Mouse (Mus musculus): ENCODE results near the gene Pld3.

Gene Pld3

GRCm38 (mm10) chr7:27576914-27577313 lies 23.9 kb upstream of the Pld3 start:
- peaks cover 77% of the 10 kb centered on the region for H3K4me1 ChIP-seq (replicated peaks; ENCODE audit: low read depth, low read length)
- no peak overlapping the region for H3K4me3 ChIP-seq (replicated peaks; ENCODE audit: low read length)
- H3K36me3 ChIP-seq (ENCODE audit: insufficient read depth, low read length): peaks cover 95% of the 10 kb centered on the region
- no peaks in the 10 kb centered on the region for H3K9me3 ChIP-seq (ENCODE audit: low read length)
- TF ChIP-seq POU5F1 (IDR thresholded peaks at IDR 0.05; ENCODE audit: borderline replicate concordance, low read length) (no peak), NANOG (IDR thresholded peaks at IDR 0.05; ENCODE audit: borderline replicate concordance, low read length) (no peak), CTCF (conservative IDR thresholded peaks at IDR 0.05; ENCODE audit: low read length) (peak; percentile 67)
- no peaks in the 10 kb centered on the region for H3K27me3 ChIP-seq (ENCODE audit: insufficient read depth, low read length)

- Histone ChIP-seq H3K4me1 (replicated peaks; ENCODE audit: low read depth, low read length) (peaks cover 78% of the 10 kb centered on the region), H3K36me3 (ENCODE audit: insufficient read depth, low read length) (peaks cover 89% of the 10 kb centered on the region), H3K4me3 (replicated peaks; ENCODE audit: low read length) (peak overlapping the region; percentile 68), H3K27me3 (ENCODE audit: insufficient read depth, low read length) (no peaks in the 10 kb centered on the region), H3K9me3 (ENCODE audit: low read length) (no peaks in the 10 kb centered on the region)
- TF ChIP-seq POU5F1 (IDR thresholded peaks at IDR 0.05; ENCODE audit: borderline replicate concordance, low read length) (no peak), NANOG (IDR thresholded peaks at IDR 0.05; ENCODE audit: borderline replicate concordance, low read length) (no peak), CTCF (conservative IDR thresholded peaks at IDR 0.05; ENCODE audit: low read length) (no peak)
Measured at GRCm38 (mm10) chr7:27574124-27574880, 21.3 kb upstream of the Pld3 start.

GRCm38 (mm10) chr7:27572133-27572532 lies 19.1 kb upstream of the Pld3 start:
- TF ChIP-seq NANOG (IDR thresholded peaks at IDR 0.05; ENCODE audit: borderline replicate concordance, low read length): no peak
- TF ChIP-seq POU5F1 (IDR thresholded peaks at IDR 0.05; ENCODE audit: borderline replicate concordance, low read length): no peak
- no peak for TF ChIP-seq CTCF (conservative IDR thresholded peaks at IDR 0.05; ENCODE audit: low read length)

GRCm38 (mm10) chr7:27569580-27570224 lies 16.7 kb upstream of the Pld3 start:
- TF ChIP-seq POU5F1 (IDR thresholded peaks at IDR 0.05; ENCODE audit: borderline replicate concordance, low read length) (no peak), NANOG (IDR thresholded peaks at IDR 0.05; ENCODE audit: borderline replicate concordance, low read length) (no peak; the same call in 1 of the 2 replicates), CTCF (conservative IDR thresholded peaks at IDR 0.05; ENCODE audit: low read length) (no peak)
- peak overlapping the region; percentile 37; the same call in 1 of the 2 replicates for H3K4me3 ChIP-seq (replicated peaks; ENCODE audit: low read length)
- no peaks in the 10 kb centered on the region for H3K9me3 ChIP-seq (ENCODE audit: low read length)
- H3K36me3 ChIP-seq (ENCODE audit: insufficient read depth, low read length): peaks cover 84% of the 10 kb centered on the region
- no peaks in the 10 kb centered on the region for H3K27me3 ChIP-seq (ENCODE audit: insufficient read depth, low read length)
- peaks cover 74% of the 10 kb centered on the region for H3K4me1 ChIP-seq (replicated peaks; ENCODE audit: low read depth, low read length)

More at GRCm38 (mm10) chr7:27572133-27572532, 19.1 kb upstream of the Pld3 start:
- Histone ChIP-seq H3K4me1 (replicated peaks; ENCODE audit: low read depth, low read length) (peaks cover 88% of the 10 kb centered on the region), H3K4me3 (replicated peaks; ENCODE audit: low read length) (peak overlapping the region; percentile 55), H3K27me3 (ENCODE audit: insufficient read depth, low read length) (no peaks in the 10 kb centered on the region), H3K9me3 (ENCODE audit: low read length) (no peaks in the 10 kb centered on the region), H3K36me3 (ENCODE audit: insufficient read depth, low read length) (peaks cover 87% of the 10 kb centered on the region)

GRCm38 (mm10) chr7:27560978-27561377 lies 8.0 kb upstream of the Pld3 start:
- Histone ChIP-seq H3K9me3 (ENCODE audit: low read length) (no peaks in the 10 kb centered on the region), H3K27me3 (ENCODE audit: insufficient read depth, low read length) (no peaks in the 10 kb centered on the region), H3K4me3 (replicated peaks; ENCODE audit: low read length) (peak overlapping the region; percentile 24), H3K36me3 (ENCODE audit: insufficient read depth, low read length) (peaks cover 84% of the 10 kb centered on the region), H3K4me1 (replicated peaks; ENCODE audit: low read depth, low read length) (peaks cover 73% of the 10 kb centered on the region)
- TF ChIP-seq CTCF (conservative IDR thresholded peaks at IDR 0.05; ENCODE audit: low read length): no peak
- TF ChIP-seq NANOG (IDR thresholded peaks at IDR 0.05; ENCODE audit: borderline replicate concordance, low read length): no peak
- TF ChIP-seq POU5F1 (IDR thresholded peaks at IDR 0.05; ENCODE audit: borderline replicate concordance, low read length): no peak

GRCm38 (mm10) chr7:27560291-27560887 lies 7.4 kb upstream of the Pld3 start:
- Histone ChIP-seq H3K4me3 (replicated peaks; ENCODE audit: low read length) (peak overlapping the region; percentile 5; the same call in 1 of the 2 replicates), H3K27me3 (ENCODE audit: insufficient read depth, low read length) (no peaks in the 10 kb centered on the region), H3K9me3 (ENCODE audit: low read length) (no peaks in the 10 kb centered on the region), H3K4me1 (replicated peaks; ENCODE audit: low read depth, low read length) (peaks cover 76% of the 10 kb centered on the region), H3K36me3 (ENCODE audit: insufficient read depth, low read length) (peaks cover 84% of the 10 kb centered on the region)
- TF ChIP-seq CTCF (conservative IDR thresholded peaks at IDR 0.05; ENCODE audit: low read length): no peak
- no peak for TF ChIP-seq POU5F1 (IDR thresholded peaks at IDR 0.05; ENCODE audit: borderline replicate concordance, low read length)
- no peak for TF ChIP-seq NANOG (IDR thresholded peaks at IDR 0.05; ENCODE audit: borderline replicate concordance, low read length)

GRCm38 (mm10) chr7:27552070-27552469 lies 948 bp downstream of the Pld3 start:
- Histone ChIP-seq H3K9me3 (ENCODE audit: low read length) (no peaks in the 10 kb centered on the region), H3K36me3 (ENCODE audit: insufficient read depth, low read length) (peaks cover 32% of the 10 kb centered on the region), H3K4me1 (replicated peaks; ENCODE audit: low read depth, low read length) (peaks cover 82% of the 10 kb centered on the region), H3K4me3 (replicated peaks; ENCODE audit: low read length) (peak overlapping the region; percentile 97), H3K27me3 (ENCODE audit: insufficient read depth, low read length) (no peaks in the 10 kb centered on the region)
- TF ChIP-seq POU5F1 (IDR thresholded peaks at IDR 0.05; ENCODE audit: borderline replicate concordance, low read length): no peak
- no peak for TF ChIP-seq CTCF (conservative IDR thresholded peaks at IDR 0.05; ENCODE audit: low read length)
- no peak for TF ChIP-seq NANOG (IDR thresholded peaks at IDR 0.05; ENCODE audit: borderline replicate concordance, low read length)

GRCm38 (mm10) chr7:27549597-27549996 lies 3.4 kb downstream of the Pld3 start:
- Histone ChIP-seq H3K4me1 (replicated peaks; ENCODE audit: low read depth, low read length) (peaks cover 65% of the 10 kb centered on the region), H3K27me3 (ENCODE audit: insufficient read depth, low read length) (no peaks in the 10 kb centered on the region), H3K4me3 (replicated peaks; ENCODE audit: low read length) (peak overlapping the region; percentile 43), H3K9me3 (ENCODE audit: low read length) (no peaks in the 10 kb centered on the region), H3K36me3 (ENCODE audit: insufficient read depth, low read length) (peaks cover 29% of the 10 kb centered on the region)
- TF ChIP-seq CTCF (conservative IDR thresholded peaks at IDR 0.05; ENCODE audit: low read length) (no peak), NANOG (IDR thresholded peaks at IDR 0.05; ENCODE audit: borderline replicate concordance, low read length) (no peak)
